Mouse (Mus musculus) forebrain, embryonic 10.5 days (tissue): ENCODE measurements around the gene Gm12394. TPM values are rescaled to one million over a fixed set of nuclear protein-coding genes. Genes with fewer than 3 reads are reported as not detected.
"Not testable (repeated sequence)": the region's sequence is repeated elsewhere in the genome, so short reads cannot be mapped to it uniquely, and the experiment has no call there.

Experiments used
- DNase-seq: peaks from one replicate; pipeline ENCODE4 v3.0.0-alpha.2; 2017; ENCODE audit warnings: low spot score; ENCODE audit errors: extremely low spot score
- H3K27ac ChIP-seq: fragments of 300-500 bp; sonication (generic); 2 replicates; pipeline ENCODE4 v1.5.1; 2016; ENCODE audit warnings: mild to moderate bottlenecking
- H3K27me3 ChIP-seq: fragments of 300-500 bp; sonication (generic); 2 replicates; pipeline ENCODE4 v1.6.1; 2016; ENCODE audit warnings: mild to moderate bottlenecking; ENCODE audit not compliant: poor library complexity, severe bottlenecking
- H3K36me3 ChIP-seq: fragments of 300-500 bp; sonication (generic); replicated peaks from 2 replicates; pipeline ENCODE4 v1.6.1; 2016; ENCODE audit warnings: mild to moderate bottlenecking, moderate library complexity
- H3K4me1 ChIP-seq: fragments of 300-500 bp; sonication (generic); 2 replicates; pipeline ENCODE4 v1.6.1; 2016
- H3K4me3 ChIP-seq: fragments of 300-500 bp; sonication (generic); 2 replicates; pipeline ENCODE4 v1.5.1; 2016; ENCODE audit warnings: mild to moderate bottlenecking, moderate library complexity
- H3K9me3 ChIP-seq: fragments of 300-500 bp; sonication (generic); 2 replicates; pipeline ENCODE4 v1.6.1; 2016; ENCODE audit warnings: mild to moderate bottlenecking, moderate library complexity
- WGBS: fragments of 180-500 bp; shearing (Covaris S2); methylation state at CpG from one replicate; pipeline ENCODE4 v1.1.7; 2016; 5-methylcytosine and 5-hydroxymethylcytosine counted together
- polyA plus RNA-seq: library from polyadenylated mRNA; unstranded; fragments of >200 nt; fragmentation: Nextera tagmentation; extraction: Ambion mirVana; gene quantifications from 2 replicates; pipeline ENCODE4 v1.2.1, GENCODE M21; 2016

Gm12394 gene
- polyA plus RNA-seq, 1 experiment from 2014 or later, result 0.37 TPM

DNA sequence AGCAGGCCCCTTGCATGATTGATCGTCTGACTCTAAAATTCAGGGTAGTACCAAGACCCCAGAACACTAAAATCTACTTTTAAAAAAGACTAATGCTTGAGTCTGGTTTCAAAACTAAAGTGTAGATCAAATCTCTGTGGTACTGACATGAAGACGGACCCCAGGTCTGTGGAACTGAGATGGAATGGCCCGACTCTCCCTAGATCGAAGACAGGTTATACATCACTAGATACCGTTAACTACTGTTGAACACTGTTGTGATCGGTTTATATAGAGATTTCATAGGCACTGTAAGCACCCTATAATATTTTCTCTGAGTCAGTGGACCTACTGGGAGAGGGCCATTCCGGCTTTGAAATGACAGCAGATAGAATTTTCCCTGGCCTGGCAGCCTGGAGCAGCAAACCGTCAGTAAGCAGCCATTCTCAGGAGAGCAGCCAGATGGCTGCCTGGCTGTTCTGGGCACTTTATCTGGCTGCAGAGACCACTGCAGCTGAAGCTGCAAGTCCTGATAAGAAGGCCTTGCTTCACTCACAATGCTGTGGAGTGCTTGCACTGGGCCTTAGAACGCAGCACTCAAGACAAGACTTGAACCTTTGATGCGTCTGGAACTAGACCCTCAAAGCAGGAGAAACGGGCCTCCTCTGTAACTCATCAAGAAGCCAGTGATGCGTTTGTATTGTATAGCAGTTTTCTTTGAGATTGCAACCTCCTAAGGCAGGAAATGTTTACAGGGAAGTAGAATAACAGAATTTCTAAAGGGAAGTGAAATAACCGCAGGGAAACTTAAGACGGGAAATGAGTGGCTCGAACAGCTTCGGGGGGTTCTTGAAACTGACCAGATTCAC is 23.5 kb upstream of the Gm12394 start:
- H3K9me3 ChIP-seq, result no peaks in the 10 kb centered on the region
- H3K4me1 ChIP-seq, result no peaks in the 10 kb centered on the region
- H3K27me3 ChIP-seq, result 0 out of 2 replicates have a peak, but pooled peaks cover 3% of the 10 kb centered on the region
- peak overlapping the region; percentile 20; the same call in 1 of the 2 replicates for H3K27ac ChIP-seq
- H3K4me3 ChIP-seq, result no peak overlapping the region
- H3K36me3 ChIP-seq, result no peaks in the 10 kb centered on the region
- no peak for DNase-seq
- 88% methylated on average over 16 of the region's 16 CpGs for WGBS

DNA sequence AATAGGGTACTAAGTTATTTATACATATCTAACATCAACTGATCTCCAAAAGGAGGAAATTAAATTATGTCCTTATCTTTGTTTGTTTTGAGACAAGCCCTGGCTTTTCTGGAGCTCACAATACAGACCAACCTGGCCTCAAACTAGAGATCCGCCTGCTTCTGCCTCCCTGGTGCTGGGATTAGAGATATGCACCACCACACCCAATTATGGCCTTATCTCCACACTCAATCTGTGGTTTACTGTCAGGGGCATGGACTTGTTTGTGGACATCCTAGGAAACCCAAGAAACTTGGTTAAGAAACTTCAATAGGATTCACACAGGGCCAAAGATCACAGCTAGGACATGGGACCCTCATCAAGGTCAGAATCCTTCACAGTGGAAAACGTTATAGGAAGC is 21.1 kb upstream of the Gm12394 start:
- Histone ChIP-seq H3K4me3 (no peak overlapping the region), H3K27me3 (0 out of 2 replicates have a peak, but pooled peaks cover 3% of the 10 kb centered on the region), H3K4me1 (no peaks in the 10 kb centered on the region), H3K9me3 (no peaks in the 10 kb centered on the region), H3K27ac (no peak overlapping the region), H3K36me3 (no peaks in the 10 kb centered on the region)
- WGBS, result 80% methylated on average over 2 of the region's 2 CpGs
- no peak for DNase-seq

DNA sequence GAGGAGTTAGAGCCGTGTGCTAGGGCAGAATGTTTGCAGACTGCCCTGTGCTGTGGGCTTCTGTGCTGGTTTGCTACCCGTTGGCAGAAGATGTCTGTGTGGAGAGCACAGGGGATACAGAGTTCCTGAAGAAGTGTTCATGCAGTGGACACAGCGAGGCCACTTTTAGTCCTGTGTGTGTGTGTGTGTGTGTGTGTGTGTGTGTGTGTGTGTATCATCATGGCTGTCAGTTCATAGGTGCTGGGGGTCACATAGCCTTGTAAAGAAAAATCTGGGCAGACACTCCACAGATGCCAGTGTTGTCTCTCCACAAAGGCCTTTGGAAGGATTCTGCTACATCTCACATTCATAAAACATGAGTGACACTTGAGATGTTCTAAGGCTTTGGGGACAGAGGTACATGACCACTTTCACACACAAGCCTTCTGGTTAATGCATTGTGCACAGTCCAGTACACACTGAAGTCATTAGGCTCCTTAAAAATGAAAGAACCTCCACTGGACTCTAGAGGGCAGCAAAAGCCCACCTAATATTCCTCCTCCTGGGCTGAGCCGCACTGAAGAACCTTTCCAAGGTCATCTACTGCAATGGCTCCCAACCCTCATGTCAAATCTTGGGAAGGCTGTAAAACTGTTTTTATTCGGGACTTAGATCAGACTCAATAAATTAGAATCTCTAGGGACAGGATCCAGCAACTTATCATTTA is 20.2 kb upstream of the Gm12394 start:
- no peaks in the 10 kb centered on the region for H3K9me3 ChIP-seq
- WGBS, result 38% methylated on average over 5 of the region's 5 CpGs
- no peak overlapping the region for H3K4me3 ChIP-seq
- H3K27ac ChIP-seq, result no peak overlapping the region
- DNase-seq, result peak; percentile 59
- H3K4me1 ChIP-seq, result no peaks in the 10 kb centered on the region
- H3K36me3 ChIP-seq, result no peaks in the 10 kb centered on the region
- H3K27me3 ChIP-seq, result 0 out of 2 replicates have a peak, but pooled peaks cover 3% of the 10 kb centered on the region

DNA sequence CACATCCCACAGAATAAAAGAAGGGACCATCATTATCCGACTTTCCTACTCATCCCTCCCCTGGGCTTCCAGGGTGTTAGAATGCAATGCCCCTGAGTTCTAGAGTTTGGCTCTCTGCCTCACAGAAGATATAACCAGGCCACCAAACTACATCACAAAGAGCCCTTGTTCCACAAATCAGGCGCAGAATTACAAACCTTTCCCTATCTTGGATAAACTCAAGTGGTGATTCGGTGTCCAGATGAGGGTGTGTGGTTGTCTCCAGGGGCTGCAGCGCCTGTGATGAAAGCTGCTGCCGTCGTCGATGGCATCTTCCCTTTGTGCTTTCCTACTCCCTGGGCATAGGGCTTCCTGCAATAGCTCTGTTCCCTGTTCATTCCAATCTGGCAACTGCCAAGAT is 17.6 kb upstream of the Gm12394 start, which contains the start of gene Fam205c:
Gene Fam205c, minus strand, starts transcription at position 101 of the 400 bp plus-strand sequence.
- 85% methylated on average over 7 of the region's 7 CpGs for WGBS
- H3K4me1 ChIP-seq, result no peaks in the 10 kb centered on the region

DNA sequence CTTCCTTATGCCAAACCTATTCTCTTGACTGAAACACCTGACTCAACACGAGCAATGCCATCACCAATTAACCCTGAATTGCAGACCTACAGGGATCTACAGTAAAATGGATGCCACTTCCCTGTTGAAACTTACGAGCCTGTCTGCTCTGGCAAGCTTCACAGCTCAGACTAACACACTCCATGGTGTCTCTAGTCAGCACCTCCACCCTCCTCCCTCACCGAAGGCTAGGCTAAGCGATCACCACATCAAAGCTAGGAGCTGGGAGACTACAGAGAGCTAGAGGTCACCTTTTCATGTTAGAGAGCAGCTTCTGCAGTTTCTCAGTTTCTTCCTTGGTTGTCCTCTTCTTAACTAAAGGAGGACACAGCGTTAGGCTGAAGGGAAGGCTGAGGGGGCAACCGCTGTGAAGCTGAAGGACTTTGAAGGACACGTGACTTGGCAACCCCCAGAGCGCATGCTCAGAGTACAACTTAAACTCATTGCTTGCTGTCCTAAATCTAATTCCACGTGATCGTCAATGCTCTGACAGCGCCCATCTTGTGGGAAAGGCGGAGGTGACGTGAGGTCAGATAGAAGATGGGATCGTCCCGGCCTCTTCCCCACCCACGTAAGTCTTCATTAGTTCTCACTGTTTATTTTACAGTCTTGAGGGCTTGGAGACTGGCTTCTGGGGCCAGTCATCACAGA is 16.3 kb upstream of the Gm12394 start:
- Histone ChIP-seq H3K36me3 (no peaks in the 10 kb centered on the region), H3K4me3 (no peak overlapping the region), H3K27me3 (0 out of 2 replicates have a peak, but pooled peaks cover 3% of the 10 kb centered on the region), H3K4me1 (no peaks in the 10 kb centered on the region), H3K27ac (no peak overlapping the region), H3K9me3 (no peaks in the 10 kb centered on the region)
- WGBS, result 90% methylated on average over 16 of the region's 16 CpGs
- DNase-seq, result no peak

More for the DNA sequence above, 17.6 kb upstream of the Gm12394 start, which contains the start of gene Fam205c:
- no peaks in the 10 kb centered on the region for H3K9me3 ChIP-seq
- no peak within 1 kb of the TSS for H3K27ac ChIP-seq
- no peak within 1 kb of the TSS for H3K4me3 ChIP-seq
- DNase-seq, result no peak
- no peaks in the 10 kb centered on the region for H3K36me3 ChIP-seq
- 0 out of 2 replicates have a peak, but pooled peaks cover 3% of the 10 kb centered on the region for H3K27me3 ChIP-seq

DNA sequence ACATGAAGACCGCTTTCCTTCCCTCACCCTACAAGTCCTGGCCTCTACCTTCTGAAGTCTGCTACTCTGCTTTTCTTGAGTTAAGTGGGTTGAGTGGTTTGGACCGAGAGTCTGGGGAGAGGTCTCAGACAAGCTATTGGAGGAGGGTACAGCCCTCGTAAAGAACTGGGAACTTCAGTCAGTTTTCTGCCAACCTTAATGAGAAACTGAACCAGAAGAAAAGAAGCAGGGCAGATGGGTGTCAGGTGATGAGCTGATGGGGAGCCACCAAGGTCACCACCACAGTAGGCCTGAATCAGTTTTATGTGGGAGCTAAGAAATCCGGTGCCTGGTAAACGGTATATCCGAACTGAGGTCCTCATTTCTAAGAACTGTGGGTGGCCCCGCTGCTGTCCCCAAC is 15.6 kb upstream of the Gm12394 start:
- 0 out of 2 replicates have a peak, but pooled peaks cover 3% of the 10 kb centered on the region for H3K27me3 ChIP-seq
- H3K36me3 ChIP-seq, result no peaks in the 10 kb centered on the region
- 97% methylated on average over 7 of the region's 7 CpGs for WGBS
- no peak overlapping the region for H3K27ac ChIP-seq
- no peaks in the 10 kb centered on the region for H3K4me1 ChIP-seq
- no peak for DNase-seq
- no peak overlapping the region for H3K4me3 ChIP-seq
- no peaks in the 10 kb centered on the region for H3K9me3 ChIP-seq

DNA sequence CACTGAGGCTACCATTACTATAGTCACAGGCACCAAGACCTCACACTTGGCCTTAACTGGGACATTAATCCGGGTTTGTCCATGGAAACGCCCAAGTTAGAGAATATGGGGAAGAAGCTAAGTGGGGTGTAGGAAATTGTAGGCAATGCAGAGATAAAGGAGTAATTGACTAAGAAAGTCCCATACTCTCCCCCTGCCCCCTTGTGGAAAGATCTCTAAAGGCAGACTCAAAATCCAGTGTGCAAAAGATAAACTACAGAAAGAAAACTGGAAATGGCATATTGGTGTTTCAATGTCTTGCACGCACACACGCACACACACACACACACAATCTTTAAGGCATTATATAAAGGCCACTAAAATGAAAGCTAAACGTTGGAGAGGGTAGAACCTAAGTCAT is 14.2 kb upstream of the Gm12394 start:
- no peaks in the 10 kb centered on the region for H3K36me3 ChIP-seq
- no peak for DNase-seq
- H3K27me3 ChIP-seq, result no peaks in the 10 kb centered on the region
- H3K9me3 ChIP-seq, result no peaks in the 10 kb centered on the region
- no peak overlapping the region for H3K27ac ChIP-seq
- no peak overlapping the region for H3K4me3 ChIP-seq
- no peaks in the 10 kb centered on the region for H3K4me1 ChIP-seq
- 85% methylated on average over 5 of the region's 5 CpGs for WGBS

DNA sequence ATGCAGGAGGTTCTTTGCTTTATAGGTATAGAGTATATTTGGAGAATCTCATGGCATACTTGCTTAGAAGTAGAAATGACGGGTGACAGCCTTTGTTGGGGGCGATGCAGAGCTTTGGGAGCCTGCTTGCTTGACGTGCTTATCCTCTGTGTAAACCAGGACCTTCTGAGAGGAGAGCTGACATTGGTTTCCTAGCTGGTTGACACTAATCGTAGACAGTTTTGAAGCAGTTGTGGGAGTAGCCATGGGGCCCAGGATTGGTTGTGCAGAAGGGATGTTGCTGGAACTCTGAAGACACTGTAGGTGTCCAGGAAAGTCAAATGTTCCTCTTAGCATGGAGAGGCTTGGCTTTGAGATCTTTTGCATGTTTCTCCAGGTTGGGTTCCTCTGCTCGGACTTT is 11.6 kb upstream of the Gm12394 start:
- H3K9me3 ChIP-seq, result no peaks in the 10 kb centered on the region
- 89% methylated on average over 5 of the region's 5 CpGs for WGBS
- H3K4me1 ChIP-seq, result no peaks in the 10 kb centered on the region
- no peaks in the 10 kb centered on the region for H3K27me3 ChIP-seq
- no peak overlapping the region for H3K4me3 ChIP-seq
- no peaks in the 10 kb centered on the region for H3K36me3 ChIP-seq
- no peak for DNase-seq
- no peak overlapping the region for H3K27ac ChIP-seq

DNA sequence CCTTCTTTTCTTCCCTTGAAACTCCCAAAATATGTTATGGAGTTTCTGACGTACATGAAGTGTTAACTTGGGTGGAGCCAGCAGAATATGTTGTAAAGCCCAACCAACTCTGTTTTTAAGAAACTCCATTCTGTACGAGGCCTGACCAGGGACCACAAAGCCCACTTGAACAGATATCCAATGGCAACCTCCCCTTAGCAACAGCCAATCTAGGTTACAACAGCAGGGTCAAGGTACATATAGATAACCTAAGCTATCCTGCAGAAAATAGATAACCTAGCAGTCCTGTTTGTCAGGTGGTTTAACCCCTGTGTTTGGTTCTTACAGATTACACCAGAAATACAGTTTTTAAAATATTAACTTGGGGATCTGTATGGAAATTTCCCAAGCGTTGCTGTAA is 10.8 kb upstream of the Gm12394 start:
- H3K36me3 ChIP-seq, result no peaks in the 10 kb centered on the region
- no peaks in the 10 kb centered on the region for H3K4me1 ChIP-seq
- H3K27ac ChIP-seq, result peak overlapping the region; percentile 63; the same call in 1 of the 2 replicates
- H3K9me3 ChIP-seq, result no peaks in the 10 kb centered on the region
- DNase-seq, result no peak
- no peaks in the 10 kb centered on the region for H3K27me3 ChIP-seq
- WGBS, result 85% methylated on average over 3 of the region's 3 CpGs
- H3K4me3 ChIP-seq, result no peak overlapping the region

DNA sequence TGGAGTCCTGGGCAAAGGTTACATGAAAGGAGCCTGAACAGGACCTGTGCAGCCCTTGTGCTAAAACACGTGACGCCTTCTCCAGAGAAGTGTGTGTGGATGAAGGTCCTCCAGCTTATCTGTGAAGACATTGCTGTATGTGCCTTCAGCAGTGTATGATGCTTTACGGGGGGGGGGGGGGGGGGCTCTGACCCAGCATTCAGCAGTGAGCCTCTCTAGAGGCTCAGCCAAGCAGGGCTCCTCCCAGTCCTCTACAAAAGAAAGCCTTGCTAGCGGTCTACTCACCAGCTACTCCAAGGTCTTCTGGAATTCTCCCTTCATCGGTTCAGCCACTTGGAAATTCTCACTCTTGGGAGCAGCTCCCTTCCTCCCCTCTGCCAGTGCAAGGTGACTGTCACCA is 6.9 kb upstream of the Gm12394 start:
- WGBS, result 88% methylated on average over 5 of the region's 5 CpGs
- not testable (repeated sequence) for H3K27ac ChIP-seq, H3K4me3 ChIP-seq, H3K4me1 ChIP-seq, H3K36me3 ChIP-seq, H3K27me3 ChIP-seq, DNase-seq, H3K9me3 ChIP-seq

DNA sequence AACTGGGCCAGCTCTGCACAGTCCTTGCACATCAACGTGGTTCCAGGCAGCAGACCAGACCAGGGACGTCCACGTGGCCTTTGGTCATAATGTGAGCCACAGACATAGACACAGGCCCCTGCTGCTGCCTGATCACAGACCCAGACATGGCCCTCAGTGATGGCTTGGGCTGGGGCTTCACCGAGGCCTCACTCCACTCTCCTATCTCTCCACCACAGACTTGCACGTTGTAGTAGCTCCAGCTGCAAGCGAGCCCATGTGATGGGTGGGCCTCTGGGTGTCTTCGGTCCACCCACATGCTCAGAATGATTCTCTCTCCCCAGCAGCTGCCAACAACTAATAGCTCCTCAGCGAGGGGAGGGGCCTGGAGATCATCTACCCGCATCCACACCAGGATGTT is 3.9 kb upstream of the Gm12394 start:
- DNase-seq, H3K36me3 ChIP-seq, H3K4me1 ChIP-seq, H3K9me3 ChIP-seq, H3K4me3 ChIP-seq, H3K27ac ChIP-seq, H3K27me3 ChIP-seq: not testable (repeated sequence)
- 86% methylated on average over 9 of the region's 9 CpGs for WGBS

DNA sequence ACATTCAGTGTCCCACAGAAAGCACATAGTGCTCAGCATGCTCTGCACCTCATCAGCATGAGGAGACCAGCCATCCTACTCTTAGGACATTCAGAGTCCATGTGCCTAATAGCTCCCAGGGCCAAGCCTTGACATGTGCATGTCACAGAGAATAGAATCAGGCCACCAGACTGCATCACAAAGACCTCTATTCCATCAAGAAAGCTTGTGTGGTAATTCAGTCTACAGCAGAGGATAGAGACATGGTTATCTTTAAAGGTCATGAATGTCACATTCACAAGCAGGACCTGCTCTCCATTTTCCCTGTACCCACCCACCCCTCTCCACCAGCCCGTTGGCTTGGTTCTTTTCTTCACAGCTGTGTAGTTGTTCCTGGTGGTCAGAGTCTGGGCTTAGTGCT is 2.8 kb downstream of the Gm12394 start, which contains the start of gene Fam205a1:
Gene Fam205a1, minus strand, starts transcription at position 101 of the 400 bp plus-strand sequence.
- H3K27ac ChIP-seq, H3K27me3 ChIP-seq, H3K4me1 ChIP-seq, H3K9me3 ChIP-seq, H3K36me3 ChIP-seq, H3K4me3 ChIP-seq, DNase-seq: not testable (repeated sequence)
- WGBS, result 83% methylated on average over 1 of the region's 1 CpGs
